Mouse (Mus musculus): ENCODE measurements at regions not wholly inside any gene's neighbourhood (a gene's known extent, or its start where the extent isn't known, plus 50 kb on each side); places are given as distances from the start of the nearest gene placed in this dataset.
"Not testable (repeated sequence)": the region's sequence is repeated elsewhere in the genome, so short reads cannot be mapped to it uniquely, and the experiment has no call there.

- 92% methylated on average over 7 of the region's 7 CpGs for WGBS
- no peak overlapping the region for H3K4me3 ChIP-seq (ENCODE audit: low read depth, low read length)
- DNase-seq (ENCODE audit: low spot score) (no peak), ATAC-seq (ENCODE audit: low FRiP score) (no peak)
- H3K9ac ChIP-seq (ENCODE audit: low read depth, low read length), result no peak overlapping the region
- H3K27me3 ChIP-seq (ENCODE audit: control insufficient read depth, insufficient read depth, low read length), result no peaks in the 10 kb centered on the region
- no peak overlapping the region for H3K4me2 ChIP-seq (replicated peaks; ENCODE audit: low read depth, low read length)
- H3K27ac ChIP-seq (ENCODE audit: low read depth, low read length), result no peak overlapping the region
- no peaks in the 10 kb centered on the region for H3K9me3 ChIP-seq (ENCODE audit: control insufficient read depth, low read length)
- H3K36me3 ChIP-seq (ENCODE audit: control insufficient read depth, insufficient read depth, low read length), result no peaks in the 10 kb centered on the region
- no peaks in the 10 kb centered on the region for H3K4me1 ChIP-seq (replicated peaks; ENCODE audit: control insufficient read depth, insufficient read depth, low read length)
These were observed 167.0 kb downstream of the Tomm20 start for GRCm38 (mm10) chr8:126778673-126779072.

GRCm38 (mm10) chr8:126778131-126778530, 167.5 kb downstream of the Tomm20 start:
- Histone ChIP-seq H3K4me2 (replicated peaks; ENCODE audit: low read depth, low read length) (no peak overlapping the region), H3K9me3 (ENCODE audit: control insufficient read depth, low read length) (no peaks in the 10 kb centered on the region), H3K4me3 (ENCODE audit: low read depth, low read length) (no peak overlapping the region), H3K4me1 (replicated peaks; ENCODE audit: control insufficient read depth, insufficient read depth, low read length) (no peaks in the 10 kb centered on the region), H3K36me3 (ENCODE audit: control insufficient read depth, insufficient read depth, low read length) (no peaks in the 10 kb centered on the region), H3K27me3 (ENCODE audit: control insufficient read depth, insufficient read depth, low read length) (no peaks in the 10 kb centered on the region), H3K27ac (ENCODE audit: low read depth, low read length) (no peak overlapping the region), H3K9ac (ENCODE audit: low read depth, low read length) (no peak overlapping the region)
- no peak for ATAC-seq (ENCODE audit: low FRiP score)
- DNase-seq (ENCODE audit: low spot score), result no peak
- WGBS, result 96% methylated on average over 7 of the region's 7 CpGs

- no peak for DNase-seq (ENCODE audit: low spot score)
- Histone ChIP-seq H3K9me3 (ENCODE audit: control insufficient read depth, low read length) (no peaks in the 10 kb centered on the region), H3K27me3 (ENCODE audit: control insufficient read depth, insufficient read depth, low read length) (no peaks in the 10 kb centered on the region), H3K4me2 (replicated peaks; ENCODE audit: low read depth, low read length) (no peak overlapping the region), H3K4me3 (ENCODE audit: low read depth, low read length) (no peak overlapping the region), H3K9ac (ENCODE audit: low read depth, low read length) (no peak overlapping the region), H3K36me3 (ENCODE audit: control insufficient read depth, insufficient read depth, low read length) (no peaks in the 10 kb centered on the region), H3K27ac (ENCODE audit: low read depth, low read length) (no peak overlapping the region), H3K4me1 (replicated peaks; ENCODE audit: control insufficient read depth, insufficient read depth, low read length) (no peaks in the 10 kb centered on the region)
- no peak for ATAC-seq (ENCODE audit: low FRiP score)
- 86% methylated on average over 11 of the region's 11 CpGs for WGBS
These were observed 168.8 kb downstream of the Tomm20 start for GRCm38 (mm10) chr8:126776605-126777469.

GRCm38 (mm10) chr8:126775334-126775733, 170.3 kb downstream of the Tomm20 start:
- H3K4me2 ChIP-seq (replicated peaks; ENCODE audit: low read depth, low read length), result no peak overlapping the region
- WGBS, result 80% methylated on average over 3 of the region's 3 CpGs
- H3K36me3 ChIP-seq (ENCODE audit: control insufficient read depth, insufficient read depth, low read length), result no peaks in the 10 kb centered on the region
- H3K9ac ChIP-seq (ENCODE audit: low read depth, low read length), result no peak overlapping the region
- DNase-seq (ENCODE audit: low spot score) (no peak), ATAC-seq (ENCODE audit: low FRiP score) (no peak)
- H3K4me1 ChIP-seq (replicated peaks; ENCODE audit: control insufficient read depth, insufficient read depth, low read length), result no peaks in the 10 kb centered on the region
- H3K27ac ChIP-seq (ENCODE audit: low read depth, low read length), result no peak overlapping the region
- H3K27me3 ChIP-seq (ENCODE audit: control insufficient read depth, insufficient read depth, low read length), result no peaks in the 10 kb centered on the region
- no peak overlapping the region for H3K4me3 ChIP-seq (ENCODE audit: low read depth, low read length)
- H3K9me3 ChIP-seq (ENCODE audit: control insufficient read depth, low read length), result no peaks in the 10 kb centered on the region

- Histone ChIP-seq H3K4me2 (replicated peaks; ENCODE audit: low read depth, low read length) (no peak overlapping the region), H3K4me3 (ENCODE audit: low read depth, low read length) (no peak overlapping the region), H3K4me1 (replicated peaks; ENCODE audit: control insufficient read depth, insufficient read depth, low read length) (no peaks in the 10 kb centered on the region), H3K36me3 (ENCODE audit: control insufficient read depth, insufficient read depth, low read length) (no peaks in the 10 kb centered on the region), H3K27ac (ENCODE audit: low read depth, low read length) (no peak overlapping the region), H3K27me3 (ENCODE audit: control insufficient read depth, insufficient read depth, low read length) (no peaks in the 10 kb centered on the region), H3K9ac (ENCODE audit: low read depth, low read length) (no peak overlapping the region), H3K9me3 (ENCODE audit: control insufficient read depth, low read length) (no peaks in the 10 kb centered on the region)
- no peak for ATAC-seq (ENCODE audit: low FRiP score)
- 83% methylated on average over 7 of the region's 7 CpGs for WGBS
- DNase-seq (ENCODE audit: low spot score), result no peak
These were observed 170.8 kb downstream of the Tomm20 start for GRCm38 (mm10) chr8:126774816-126775215.

- no peak overlapping the region for H3K9ac ChIP-seq (ENCODE audit: low read depth, low read length)
- H3K9me3 ChIP-seq (ENCODE audit: control insufficient read depth, low read length), result no peaks in the 10 kb centered on the region
- H3K4me2 ChIP-seq (replicated peaks; ENCODE audit: low read depth, low read length), result no peak overlapping the region
- H3K4me3 ChIP-seq (ENCODE audit: low read depth, low read length), result no peak overlapping the region
- ATAC-seq (ENCODE audit: low FRiP score), result no peak
- H3K36me3 ChIP-seq (ENCODE audit: control insufficient read depth, insufficient read depth, low read length), result no peaks in the 10 kb centered on the region
- no peaks in the 10 kb centered on the region for H3K27me3 ChIP-seq (ENCODE audit: control insufficient read depth, insufficient read depth, low read length)
- H3K27ac ChIP-seq (ENCODE audit: low read depth, low read length), result no peak overlapping the region
- no peak for DNase-seq (ENCODE audit: low spot score)
- WGBS, result 80% methylated on average over 11 of the region's 11 CpGs
- H3K4me1 ChIP-seq (replicated peaks; ENCODE audit: control insufficient read depth, insufficient read depth, low read length), result no peaks in the 10 kb centered on the region
These were observed 172.9 kb downstream of the Tomm20 start for GRCm38 (mm10) chr8:126772748-126773147.

- WGBS, result 89% methylated on average over 7 of the region's 7 CpGs
- Histone ChIP-seq H3K9me3 (ENCODE audit: control insufficient read depth, low read length) (no peaks in the 10 kb centered on the region), H3K36me3 (ENCODE audit: control insufficient read depth, insufficient read depth, low read length) (no peaks in the 10 kb centered on the region), H3K9ac (ENCODE audit: low read depth, low read length) (no peak overlapping the region), H3K4me3 (ENCODE audit: low read depth, low read length) (no peak overlapping the region), H3K4me1 (replicated peaks; ENCODE audit: control insufficient read depth, insufficient read depth, low read length) (no peaks in the 10 kb centered on the region), H3K27ac (ENCODE audit: low read depth, low read length) (no peak overlapping the region), H3K27me3 (ENCODE audit: control insufficient read depth, insufficient read depth, low read length) (no peaks in the 10 kb centered on the region), H3K4me2 (replicated peaks; ENCODE audit: low read depth, low read length) (no peak overlapping the region)
- DNase-seq (ENCODE audit: low spot score), result no peak
- no peak for ATAC-seq (ENCODE audit: low FRiP score)
These were observed 173.4 kb downstream of the Tomm20 start for GRCm38 (mm10) chr8:126772194-126772593.

GRCm38 (mm10) chr8:126770374-126770773, 175.3 kb downstream of the Tomm20 start:
- not testable (repeated sequence) for H3K36me3 ChIP-seq (ENCODE audit: control insufficient read depth, insufficient read depth, low read length); H3K4me2 ChIP-seq (replicated peaks; ENCODE audit: low read depth, low read length); DNase-seq (ENCODE audit: low spot score); H3K9ac ChIP-seq (ENCODE audit: low read depth, low read length); H3K4me1 ChIP-seq (replicated peaks; ENCODE audit: control insufficient read depth, insufficient read depth, low read length); H3K27ac ChIP-seq (ENCODE audit: low read depth, low read length); H3K9me3 ChIP-seq (ENCODE audit: control insufficient read depth, low read length); ATAC-seq (ENCODE audit: low FRiP score); H3K27me3 ChIP-seq (ENCODE audit: control insufficient read depth, insufficient read depth, low read length); H3K4me3 ChIP-seq (ENCODE audit: low read depth, low read length)
- 92% methylated on average over 2 of the region's 2 CpGs for WGBS

GRCm38 (mm10) chr8:126768142-126768541, 174.4 kb upstream of the Irf2bp2 start:
- DNase-seq (ENCODE audit: low spot score), result no peak
- H3K9ac ChIP-seq (ENCODE audit: low read depth, low read length), result no peak overlapping the region
- H3K4me3 ChIP-seq (ENCODE audit: low read depth, low read length), result no peak overlapping the region
- H3K9me3 ChIP-seq (ENCODE audit: control insufficient read depth, low read length), result no peaks in the 10 kb centered on the region
- H3K27ac ChIP-seq (ENCODE audit: low read depth, low read length), result no peak overlapping the region
- H3K4me2 ChIP-seq (replicated peaks; ENCODE audit: low read depth, low read length), result no peak overlapping the region
- WGBS, result 92% methylated on average over 5 of the region's 5 CpGs
- H3K4me1 ChIP-seq (replicated peaks; ENCODE audit: control insufficient read depth, insufficient read depth, low read length), result no peaks in the 10 kb centered on the region
- no peak for ATAC-seq (ENCODE audit: low FRiP score)
- no peaks in the 10 kb centered on the region for H3K36me3 ChIP-seq (ENCODE audit: control insufficient read depth, insufficient read depth, low read length)
- H3K27me3 ChIP-seq (ENCODE audit: control insufficient read depth, insufficient read depth, low read length), result no peaks in the 10 kb centered on the region

All from hindbrain, embryonic 11.5 days (tissue).